Mouse (Mus musculus) A20 (cell line): ENCODE data around the gene Cpxcr1.

Experiments
- DNase-seq: peaks from one replicate; pipeline ENCODE4 v3.0.0-alpha.2; 2011; ENCODE audit warnings: low read depth, low spot score

The Cpxcr1 gene

DNA sequence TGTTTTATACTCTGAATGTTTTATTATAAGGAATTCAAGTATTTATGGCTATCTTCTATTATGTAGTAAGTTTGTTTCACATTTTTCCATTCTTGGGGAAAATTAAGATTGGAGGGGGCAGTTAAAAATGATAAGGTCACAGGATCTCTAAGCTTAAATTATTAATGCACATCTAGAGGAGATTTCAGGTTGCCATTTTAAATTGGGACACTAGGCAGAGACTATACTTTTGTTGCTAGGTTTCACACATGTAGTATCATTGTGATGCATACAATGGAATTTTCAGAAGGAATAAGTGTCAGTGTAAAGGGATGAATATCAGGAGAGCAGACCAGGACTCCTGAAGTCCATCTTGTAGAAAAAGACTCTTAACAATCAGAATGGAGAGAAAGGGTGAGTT is at the start of gene Cpxcr1:
Gene Cpxcr1 (plus strand): TSS at position 301 of the 400 bp plus-strand sequence.
- DNase-seq: no peak
